Mouse (Mus musculus) testis, adult 2 months (tissue): ENCODE results near the gene Arhgef28. TPM values are rescaled to one million over a fixed set of nuclear protein-coding genes. Genes with fewer than 3 reads are reported as not detected.
A peak's percentile ranks its signal among the peaks of the same experiment; 100 is the strongest.

ENCODE experiments used
- H3K27ac ChIP-seq: fragments of 200-500 bp; 2 replicates; pipeline ENCODE4 v1.5.1; 2012; ENCODE audit warnings: low read depth, low read length; ENCODE audit not compliant: control insufficient read depth, insufficient read depth
- H3K27me3 ChIP-seq: fragments of 200-500 bp; 2 replicates; pipeline ENCODE4 v1.6.1; 2012; ENCODE audit warnings: mild to moderate bottlenecking, low read length, moderate library complexity; ENCODE audit not compliant: control insufficient read depth, insufficient read depth
- H3K36me3 ChIP-seq: fragments of 200-500 bp; 2 replicates; pipeline ENCODE4 v1.6.1; 2012; ENCODE audit warnings: mild to moderate bottlenecking, low read length; ENCODE audit not compliant: control insufficient read depth, insufficient read depth
- H3K4me1 ChIP-seq: fragments of 200-500 bp; 2 replicates; pipeline ENCODE4 v1.6.1; 2012; ENCODE audit warnings: low read length; ENCODE audit not compliant: control insufficient read depth, insufficient read depth
- H3K4me3 ChIP-seq: fragments of 200-500 bp; 2 replicates; pipeline ENCODE4 v1.5.1; 2012; ENCODE audit warnings: low read depth, mild to moderate bottlenecking, low read length, moderate library complexity, mixed read lengths; ENCODE audit not compliant: control insufficient read depth
- CTCF ChIP-seq: fragments of 200-500 bp; IDR thresholded peaks from 2 replicates; pipeline ENCODE4 v1.5.1; 2012; ENCODE audit warnings: low read depth, mild to moderate bottlenecking, inconsistent platforms, low read length, moderate library complexity; ENCODE audit not compliant: control insufficient read depth, insufficient read depth, insufficient replicate concordance
- POLR2A ChIP-seq: fragments of 200-500 bp; IDR thresholded peaks from 2 replicates; pipeline ENCODE4 v1.6.1; 2012; ENCODE audit warnings: low read depth, mild to moderate bottlenecking, inconsistent platforms, low read length, moderate library complexity; ENCODE audit not compliant: control insufficient read depth
- polyA plus RNA-seq: library from polyadenylated mRNA; depleted of rRNA; stranded (reverse); fragments of >200 nt; gene quantifications from 2 replicates; pipeline ENCODE4 v1.2.3, GENCODE M21; 2012

Arhgef28 gene
- polyA plus RNA-seq, 1 experiment, result 0.67 TPM

- no peaks in the 10 kb centered on the region for H3K4me1 ChIP-seq
- no peak overlapping the region for H3K27ac ChIP-seq
- no peak overlapping the region for H3K4me3 ChIP-seq
- H3K36me3 ChIP-seq, result no peaks in the 10 kb centered on the region
- no peaks in the 10 kb centered on the region for H3K27me3 ChIP-seq
- TF ChIP-seq CTCF, result no peak
- no peak for TF ChIP-seq POLR2A
These were observed 252.7 kb downstream of the Arhgef28 start for GRCm38 (mm10) chr13:97953526-97953925.

- no peaks in the 10 kb centered on the region for H3K4me1 ChIP-seq
- TF ChIP-seq CTCF, result no peak
- no peak for TF ChIP-seq POLR2A
- H3K36me3 ChIP-seq, result no peaks in the 10 kb centered on the region
- no peaks in the 10 kb centered on the region for H3K27me3 ChIP-seq
- H3K27ac ChIP-seq, result no peak overlapping the region
- H3K4me3 ChIP-seq, result no peak overlapping the region
These were observed 257.4 kb downstream of the Arhgef28 start for GRCm38 (mm10) chr13:97948856-97949255.

GRCm38 (mm10) chr13:97947598-97947997 lies 258.6 kb downstream of the Arhgef28 start:
- no peak for TF ChIP-seq POLR2A
- TF ChIP-seq CTCF, result no peak
- Histone ChIP-seq H3K4me1 (no peaks in the 10 kb centered on the region), H3K27ac (no peak overlapping the region), H3K4me3 (no peak overlapping the region), H3K27me3 (no peaks in the 10 kb centered on the region), H3K36me3 (no peaks in the 10 kb centered on the region)

DNA sequence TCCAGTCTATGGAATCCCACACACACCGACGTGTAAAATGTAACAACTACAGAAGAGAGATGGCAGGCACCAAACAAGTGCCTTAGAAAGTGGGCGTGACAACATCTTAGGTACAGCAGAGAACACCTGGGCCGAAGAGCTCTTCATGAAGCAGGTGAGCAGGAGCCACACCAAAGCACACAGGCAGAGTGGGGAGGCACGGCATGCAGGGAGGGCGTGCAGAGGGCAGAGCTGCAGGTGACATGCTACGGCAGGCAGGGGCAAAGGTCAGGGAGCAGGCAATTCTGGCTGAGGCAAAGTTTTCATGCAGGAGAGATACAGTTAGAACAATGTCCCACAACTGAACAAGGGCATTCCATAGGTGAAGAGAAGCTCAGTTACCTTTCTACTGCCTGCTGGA lies 259.8 kb downstream of the Arhgef28 start:
- H3K27me3 ChIP-seq, result no peaks in the 10 kb centered on the region
- no peak overlapping the region for H3K4me3 ChIP-seq
- no peak overlapping the region for H3K27ac ChIP-seq
- H3K36me3 ChIP-seq, result no peaks in the 10 kb centered on the region
- no peaks in the 10 kb centered on the region for H3K4me1 ChIP-seq
- TF ChIP-seq POLR2A (no peak), CTCF (no peak)

DNA sequence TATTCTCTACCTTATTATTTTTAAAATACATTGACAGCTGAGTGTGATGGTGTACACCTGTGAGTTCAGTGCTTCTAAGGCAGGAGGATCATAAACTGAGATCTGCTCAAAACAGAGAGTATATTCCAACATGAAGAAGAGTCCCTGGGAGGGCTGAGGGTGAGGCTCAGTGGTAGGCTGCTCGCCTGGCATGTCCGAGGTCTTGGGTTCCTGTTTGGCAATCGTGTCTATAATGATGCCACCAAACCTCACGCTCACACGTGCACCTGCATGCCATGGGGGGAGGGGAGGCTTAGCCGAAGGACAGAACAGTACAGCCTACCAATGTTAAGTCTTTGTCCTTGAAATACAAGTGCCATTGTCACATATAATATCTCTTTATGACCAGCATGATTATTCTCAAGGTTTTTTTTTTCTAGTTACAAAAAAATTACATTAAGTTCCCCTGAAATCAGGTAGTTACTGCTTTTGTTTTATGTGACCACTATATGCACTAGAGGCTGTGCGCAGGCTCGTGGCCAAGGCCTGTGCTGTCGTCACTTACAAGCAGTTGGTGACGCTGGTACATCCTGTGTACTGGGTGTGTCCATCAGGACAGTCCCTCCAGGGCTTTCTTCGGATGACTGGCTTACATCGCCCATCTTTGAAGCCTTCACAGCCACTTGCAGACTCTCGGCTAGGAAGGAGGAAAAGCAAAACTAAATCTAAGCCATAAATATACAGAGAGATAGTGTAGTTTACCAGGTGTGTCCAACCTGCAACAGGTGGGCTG lies 264.1 kb downstream of the Arhgef28 start:
- TF ChIP-seq POLR2A (no peak), CTCF (no peak)
- H3K27ac ChIP-seq, result no peak overlapping the region
- no peak overlapping the region for H3K4me3 ChIP-seq
- H3K27me3 ChIP-seq, result no peaks in the 10 kb centered on the region
- H3K4me1 ChIP-seq, result no peaks in the 10 kb centered on the region
- no peaks in the 10 kb centered on the region for H3K36me3 ChIP-seq

DNA sequence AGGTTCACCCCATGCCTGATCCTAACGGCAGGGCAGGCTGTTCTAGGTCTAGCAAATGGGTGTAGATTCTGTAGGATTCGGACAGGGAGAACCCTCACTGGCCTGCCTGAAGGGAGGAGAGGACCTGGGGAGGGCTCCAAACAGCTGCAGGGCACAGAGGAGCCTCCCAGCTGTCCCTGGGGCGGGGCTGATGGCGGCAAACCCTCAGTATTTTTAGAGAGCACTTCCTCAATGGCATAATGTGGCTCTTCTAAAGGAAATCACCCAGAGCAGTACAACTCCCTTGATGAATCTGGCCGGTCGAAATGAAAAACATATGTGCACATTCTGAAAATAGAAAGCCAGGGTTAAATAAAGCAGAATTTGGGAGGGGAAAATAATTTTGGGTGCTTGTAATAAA lies 265.1 kb downstream of the Arhgef28 start:
- no peaks in the 10 kb centered on the region for H3K27me3 ChIP-seq
- H3K4me1 ChIP-seq, result no peaks in the 10 kb centered on the region
- H3K36me3 ChIP-seq, result no peaks in the 10 kb centered on the region
- H3K4me3 ChIP-seq, result no peak overlapping the region
- TF ChIP-seq CTCF (no peak), POLR2A (no peak)
- H3K27ac ChIP-seq, result no peak overlapping the region

- no peaks in the 10 kb centered on the region for H3K27me3 ChIP-seq
- H3K4me1 ChIP-seq, result no peaks in the 10 kb centered on the region
- no peak overlapping the region for H3K27ac ChIP-seq
- no peak overlapping the region for H3K4me3 ChIP-seq
- TF ChIP-seq CTCF (peak; percentile 34), POLR2A (no peak)
- H3K36me3 ChIP-seq, result no peaks in the 10 kb centered on the region
These were observed 266.6 kb downstream of the Arhgef28 start for GRCm38 (mm10) chr13:97939433-97940160.
